Mouse (Mus musculus): ENCODE data around the gene Actrt2.

DNA sequence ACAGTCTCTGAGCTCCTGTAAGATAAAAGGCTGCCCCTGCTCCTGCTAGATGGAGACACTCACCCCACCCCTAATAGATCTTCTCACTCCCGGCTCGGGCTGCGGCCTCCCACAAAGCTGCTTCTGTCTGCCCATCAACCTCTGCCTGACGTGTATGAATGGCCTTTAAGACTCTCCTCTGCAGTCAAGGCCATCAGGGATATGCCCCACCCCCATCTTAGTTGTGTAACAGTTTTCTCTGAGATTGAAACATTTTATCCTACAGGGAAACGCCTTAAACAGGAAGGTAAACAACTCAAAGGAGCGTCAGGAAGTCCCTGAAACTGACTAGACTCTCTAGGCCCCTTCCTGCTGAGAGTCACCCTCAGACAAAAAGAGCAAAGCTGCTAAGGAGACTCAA, 6.4 kb downstream of the Actrt2 start:
- TF ChIP-seq CTCF (IDR thresholded peaks at IDR 0.05; ENCODE audit: extremely low read depth, insufficient read depth, low read length) (no peak), POLR2A (IDR thresholded peaks at IDR 0.05; ENCODE audit: extremely low read depth, insufficient read depth, low read length) (no peak)
